Mouse (Mus musculus): ENCODE data around the gene Cog4. TPM values are rescaled to one million over a fixed set of nuclear protein-coding genes. Genes with fewer than 3 reads are reported as not detected.

Cog4 gene
- 11.5 TPM for polyA plus RNA-seq (2014; fragmentation: Illumina TruSeq; extraction: RNeasy Lipid Tissue Mini Kit (QIAGEN cat#74804))

DNA sequence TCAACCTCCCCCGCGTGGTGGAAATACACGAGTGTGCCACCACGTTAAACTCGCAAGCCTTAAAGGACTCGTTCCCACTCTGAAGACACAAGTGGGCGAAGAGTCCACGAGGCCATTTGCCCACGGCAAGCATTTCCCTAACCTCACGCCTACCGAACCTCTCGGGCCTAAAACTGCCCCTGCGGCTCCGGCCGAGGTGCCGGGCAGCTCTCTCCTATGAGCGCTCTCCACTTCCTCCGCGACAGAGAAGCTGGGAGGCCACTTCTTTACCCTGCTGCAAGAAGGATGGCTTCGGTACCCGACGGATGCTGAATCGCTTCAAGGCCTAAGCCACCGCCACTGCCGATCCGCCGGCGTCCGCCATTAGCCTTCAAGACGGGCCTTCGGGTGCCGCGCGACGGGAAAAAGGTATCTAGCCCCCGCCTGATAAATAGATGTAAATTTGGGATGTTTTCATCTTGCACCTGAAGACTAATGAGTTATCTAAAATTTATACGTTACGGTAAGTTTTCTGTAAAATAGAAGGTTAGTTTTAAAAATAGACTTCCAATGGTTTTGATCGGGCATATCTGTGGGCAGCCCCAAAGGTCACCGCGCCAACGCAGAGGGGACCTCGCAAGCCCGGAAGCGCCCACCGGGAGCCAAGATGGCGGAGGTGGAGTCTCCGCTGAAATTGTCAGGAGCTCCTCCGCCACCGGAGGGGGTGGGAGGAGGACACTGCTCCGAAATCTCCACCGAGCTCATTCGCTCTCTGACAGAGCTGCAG is at the start of gene Cog4, which contains the start of gene Sf3b3:
TSS of gene Cog4 (plus strand) at position 196 of the 766 bp plus-strand sequence.
TSS of gene Sf3b3 (minus strand) at position 383 of the 766 bp plus-strand sequence.

GRCm38 (mm10) chr8:110805669-110806068 is 40.7 kb upstream of the Cog4 start, which contains the start of gene Il34:
Gene Il34 (minus strand): TSS chr8:110805924.

DNA sequence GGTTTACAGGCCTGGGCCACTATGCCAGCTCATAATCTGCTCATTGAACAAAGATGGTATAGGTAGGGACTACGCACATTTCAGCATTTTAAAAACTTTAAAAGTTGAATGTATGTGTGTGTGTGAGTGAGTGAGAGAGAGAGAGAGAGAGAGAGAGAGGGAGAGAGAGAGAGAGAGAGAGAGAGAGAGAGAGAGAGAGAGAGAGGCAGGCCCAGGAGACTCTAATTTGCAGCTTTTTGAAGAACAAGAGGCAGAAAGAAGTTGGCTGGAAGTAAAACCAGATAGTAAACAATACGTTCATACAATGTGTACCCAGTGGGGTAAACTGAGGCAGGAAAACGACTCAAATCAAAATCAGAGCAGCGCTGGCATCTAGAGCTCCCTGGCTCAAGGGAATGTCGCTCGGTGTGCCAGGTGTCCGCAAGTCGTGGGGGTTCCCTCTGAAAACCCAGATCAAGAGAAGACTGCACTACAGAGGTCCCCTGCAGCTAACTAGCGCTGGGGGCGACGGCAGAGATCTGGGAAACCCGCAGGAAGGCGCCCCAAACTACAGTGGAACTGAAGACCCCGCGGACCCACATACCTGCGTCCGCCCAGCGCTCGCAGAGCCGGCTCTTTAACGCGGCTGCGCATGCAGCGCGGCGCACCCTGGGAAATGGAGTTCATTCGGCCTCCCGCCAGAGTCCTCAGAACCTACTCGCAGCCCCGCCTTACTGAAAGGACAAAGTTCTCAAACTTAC is 55.6 kb downstream of the Cog4 start, which contains the start of gene Fuk:
TSS of gene Fuk (minus strand) at position 650 of the 740 bp plus-strand sequence.

DNA sequence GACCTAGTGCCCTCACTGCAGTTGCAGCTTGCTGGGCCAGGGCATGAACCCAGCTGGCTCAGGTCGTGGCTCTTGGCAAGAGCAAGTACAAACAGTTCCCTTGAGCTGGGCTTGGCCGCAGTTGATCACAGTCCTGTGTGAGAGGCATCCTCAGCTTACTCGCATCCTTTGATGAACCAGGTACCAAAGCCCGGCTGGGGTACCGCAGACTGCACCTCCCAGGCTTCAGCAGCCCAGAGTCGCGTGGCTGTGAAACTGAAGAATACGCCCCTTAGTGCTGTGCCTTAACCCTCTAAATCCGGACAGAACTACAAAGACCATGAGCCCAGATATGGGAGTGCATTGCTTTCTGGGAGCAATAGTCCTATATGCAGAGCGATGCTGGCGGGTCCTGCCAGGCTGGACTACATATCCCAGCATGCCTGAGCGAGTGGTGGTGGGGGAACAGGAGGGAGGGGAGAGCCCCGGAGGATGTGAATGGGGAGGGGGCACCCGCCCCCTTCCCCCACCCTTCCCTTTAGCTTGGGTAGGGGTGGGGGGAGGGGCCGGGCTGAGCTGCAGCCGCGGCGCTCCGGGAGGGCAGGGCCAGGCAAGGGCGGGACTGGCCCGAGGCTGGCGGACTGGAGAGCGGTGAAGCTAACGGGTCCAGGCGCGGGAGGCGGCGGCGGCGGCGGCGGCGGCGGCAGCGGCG is 73.1 kb downstream of the Cog4 start, which contains the start of gene St3gal2:
TSS of gene St3gal2 (plus strand) at position 582 of the 691 bp plus-strand sequence.

Other genes starting within 250 kb of the Cog4 start
- 3.5 TPM for gene Vac14, start 228.0 kb upstream of the Cog4 start, polyA plus RNA-seq (2014; fragmentation: Illumina TruSeq; extraction: RNeasy Lipid Tissue Mini Kit (QIAGEN cat#74804))
- 3.6 TPM for gene Mtss1l, start 125.1 kb upstream of the Cog4 start, polyA plus RNA-seq (2014; fragmentation: Illumina TruSeq; extraction: RNeasy Lipid Tissue Mini Kit (QIAGEN cat#74804))
- not detected for gene Il34, start 40.7 kb upstream of the Cog4 start, polyA plus RNA-seq (2014; fragmentation: Illumina TruSeq; extraction: RNeasy Lipid Tissue Mini Kit (QIAGEN cat#74804))
- gene Sf3b3, start 187 bp downstream of the Cog4 start, polyA plus RNA-seq (2014; fragmentation: Illumina TruSeq; extraction: RNeasy Lipid Tissue Mini Kit (QIAGEN cat#74804)): 111 TPM
- 1.2 TPM for gene Fuk, start 55.9 kb downstream of the Cog4 start, polyA plus RNA-seq (2014; fragmentation: Illumina TruSeq; extraction: RNeasy Lipid Tissue Mini Kit (QIAGEN cat#74804))
- 16.9 TPM for gene St3gal2, start 73.3 kb downstream of the Cog4 start, polyA plus RNA-seq (2014; fragmentation: Illumina TruSeq; extraction: RNeasy Lipid Tissue Mini Kit (QIAGEN cat#74804))
- gene Ddx19a, start 151.2 kb downstream of the Cog4 start, polyA plus RNA-seq (2014; fragmentation: Illumina TruSeq; extraction: RNeasy Lipid Tissue Mini Kit (QIAGEN cat#74804)): 28.1 TPM
- 11.6 TPM for gene Ddx19b, start 185.2 kb downstream of the Cog4 start, polyA plus RNA-seq (2014; fragmentation: Illumina TruSeq; extraction: RNeasy Lipid Tissue Mini Kit (QIAGEN cat#74804))
- gene Aars, start 186.5 kb downstream of the Cog4 start, polyA plus RNA-seq (2014; fragmentation: Illumina TruSeq; extraction: RNeasy Lipid Tissue Mini Kit (QIAGEN cat#74804)): 11.3 TPM
- gene Exosc6, start 209.7 kb downstream of the Cog4 start, polyA plus RNA-seq (2014; fragmentation: Illumina TruSeq; extraction: RNeasy Lipid Tissue Mini Kit (QIAGEN cat#74804)): 10.0 TPM
- gene Clec18a, start 245.8 kb downstream of the Cog4 start, polyA plus RNA-seq (2014; fragmentation: Illumina TruSeq; extraction: RNeasy Lipid Tissue Mini Kit (QIAGEN cat#74804)): not detected
- 30.6 TPM for gene Pdpr, start 248.0 kb downstream of the Cog4 start, polyA plus RNA-seq (2014; fragmentation: Illumina TruSeq; extraction: RNeasy Lipid Tissue Mini Kit (QIAGEN cat#74804))